Comparison of ENCODE assay signal across 14 mouse cellular contexts in genomic region chr19:41031009-41031408, GRCm38 (mm10). TPM values are rescaled to one million over a fixed set of nuclear protein-coding genes. Genes with fewer than 3 reads are reported as not detected.
DNase-seq lines count a peak whose midpoint lies in the region; ATAC-seq and TF ChIP-seq lines count a peak whose summit lies in the region.
"Had no signal": no experiment of that assay in that cellular context is flagged by ENCODE, and none has a peak within 500 bp of the region (broad histone marks: within the 10 kb centered on the region; RNA-seq: fewer than 3 reads in every experiment).

No protein-coding gene starts in this region.

- H3K4me2 ChIP-seq in lung, embryonic 14.5 days = no peak overlapping the region
- no peak overlapping the region for H3K4me2 ChIP-seq in midbrain, embryonic 16.5 days (ENCODE audit: low read length)
- H3K4me2 ChIP-seq: hindbrain, embryonic 14.5 days; neural tube, embryonic 13.5 days had no signal

- H3K27ac ChIP-seq in lung, embryonic 14.5 days (ENCODE audit: low read depth) = no peak overlapping the region
- H3K27ac ChIP-seq in bone marrow macrophage, adult 2 months (ENCODE audit: insufficient read depth, low read depth, low read length) = 0 out of 2 replicates have a peak overlapping the region, but pooled peaks have one; percentile 28
- H3K27ac ChIP-seq in midbrain, embryonic 16.5 days (ENCODE audit: low read length) = no peak overlapping the region
- H3K27ac ChIP-seq: hindbrain, embryonic 14.5 days; liver, embryonic 14.5 days; neural tube, embryonic 13.5 days had no signal

- no peaks in the 10 kb centered on the region for H3K27me3 ChIP-seq in lung, embryonic 14.5 days (ENCODE audit: insufficient read depth, low read length)
- no peaks in the 10 kb centered on the region for H3K27me3 ChIP-seq in midbrain, embryonic 16.5 days (ENCODE audit: control insufficient read depth, insufficient read depth, low read depth, low read length)
- H3K27me3 ChIP-seq: neural tube, embryonic 13.5 days had no signal

- DNase-seq in lung, embryonic 14.5 days = peak; percentile 55
- no peak for DNase-seq in lung, adult 18-20 months
- peak; percentile 74 to 86 for DNase-seq in thymus, postnatal 36 days
- DNase-seq: cerebellum, adult 11 months had no signal

- no peak for TF ChIP-seq CTCF in lung, embryonic 14.5 days (IDR thresholded peaks at IDR 0.05; ENCODE audit: low read depth)
- no peak for TF ChIP-seq CTCF in bone marrow macrophage, adult 2 months (IDR thresholded peaks at IDR 0.05; ENCODE audit: low read depth, low read length)

- no peaks in the 10 kb centered on the region for H3K36me3 ChIP-seq in lung, embryonic 14.5 days (ENCODE audit: insufficient read depth)
- H3K36me3 ChIP-seq in midbrain, embryonic 16.5 days (ENCODE audit: control insufficient read depth, insufficient read depth, low read length) = no peaks in the 10 kb centered on the region
- H3K36me3 ChIP-seq: neural tube, embryonic 13.5 days had no signal

- H3K9me3 ChIP-seq in lung, embryonic 14.5 days (ENCODE audit: low read depth, low read length) = no peaks in the 10 kb centered on the region
- no peaks in the 10 kb centered on the region for H3K9me3 ChIP-seq in midbrain, embryonic 16.5 days (replicated peaks; ENCODE audit: control insufficient read depth, low read length, poor library complexity, severe bottlenecking)
- H3K9me3 ChIP-seq: neural tube, embryonic 13.5 days had no signal

- H3K4me3 ChIP-seq in lung, embryonic 14.5 days (ENCODE audit: low read depth, low read length) = no peak overlapping the region
- no peak overlapping the region; the same call in 1 of the 2 replicates for H3K4me3 ChIP-seq in bone marrow macrophage, adult 2 months (ENCODE audit: insufficient read depth, low read length)
- H3K4me3 ChIP-seq in midbrain, embryonic 16.5 days (ENCODE audit: low read depth, low read length) = no peak overlapping the region
- H3K4me3 ChIP-seq: neural tube, embryonic 13.5 days had no signal

- no peak for ATAC-seq in lung, embryonic 14.5 days (ENCODE audit: insufficient read depth)
- ATAC-seq in megakaryocyte, adult 5-6 weeks (ENCODE audit: poor library complexity, severe bottlenecking) = peak; percentile 66
- no peak for ATAC-seq in midbrain, embryonic 16.5 days
- ATAC-seq in erythroblast, adult 5-6 weeks (replicated peaks; ENCODE audit: low FRiP score, poor library complexity, severe bottlenecking) = no peak

- H3K9ac ChIP-seq in lung, embryonic 14.5 days = no peak overlapping the region
- no peak overlapping the region for H3K9ac ChIP-seq in midbrain, embryonic 16.5 days (ENCODE audit: low read depth, low read length)
- H3K9ac ChIP-seq: hindbrain, embryonic 14.5 days; liver, embryonic 14.5 days; neural tube, embryonic 13.5 days had no signal

- no peak for TF ChIP-seq POLR2A in bone marrow macrophage, adult 2 months (IDR thresholded peaks at IDR 0.05; ENCODE audit: borderline replicate concordance, low read depth, low read length)

- no peaks in the 10 kb centered on the region for H3K4me1 ChIP-seq in lung, embryonic 14.5 days (ENCODE audit: insufficient read depth)
- peaks cover 13% of the 10 kb centered on the region for H3K4me1 ChIP-seq in bone marrow macrophage, adult 2 months (ENCODE audit: control insufficient read depth, insufficient read depth, low read length)
- no peaks in the 10 kb centered on the region for H3K4me1 ChIP-seq in midbrain, embryonic 16.5 days (ENCODE audit: control insufficient read depth, insufficient read depth, low read length)
- H3K4me1 ChIP-seq: neural tube, embryonic 13.5 days had no signal

- 40% methylated on average over 11 of the region's 11 CpGs for WGBS in lung, embryonic 14.5 days
- 88% methylated on average over 11 of the region's 11 CpGs for WGBS in midbrain, embryonic 16.5 days

RNA-seq across cellular contexts. Expression of gene Dntt, which starts 1.9 kb away (rescaled TPM):
- 0.18 TPM in 1 of 2 replicates, not detected in the other for polyA plus RNA-seq in lung, embryonic 14.5 days (2014; fragmentation: Nextera tagmentation; extraction: Ambion mirVana)
- polyA plus RNA-seq in bone marrow macrophage, adult 2 months (2012; ENCODE audit: insufficient read depth, insufficient read length, missing spikeins) = not detected in 2 replicates
- total RNA-seq in megakaryocyte, adult 5-6 weeks (2015) = 0.51 and 2.6 TPM in 2 replicates
- total RNA-seq in megakaryocyte, adult 5-6 weeks (2017) = 1.8 and 5.0 TPM in 2 replicates
- polyA plus RNA-seq in midbrain, embryonic 16.5 days (2015; fragmentation: Nextera tagmentation; extraction: Ambion mirVana) = 0.21 and 0.27 TPM in 2 replicates
- total RNA-seq in erythroblast, adult 5-6 weeks (2015; ENCODE audit: low replicate concordance) = 1.0 and 5.4 TPM in 2 replicates
- 3.7 and 5.9 TPM in 2 replicates for total RNA-seq in erythroblast, adult 5-6 weeks (2017; ENCODE audit: low replicate concordance)
- polyA plus RNA-seq: embryonic facial prominence, embryonic 14.5 days; stomach, embryonic 16.5 days had no signal

RNA-seq across cellular contexts. Expression of gene Blnk, which starts 36.7 kb away (rescaled TPM):
- 0.83 and 1.2 TPM in 2 replicates for polyA plus RNA-seq in lung, embryonic 14.5 days (2014; fragmentation: Nextera tagmentation; extraction: Ambion mirVana)
- polyA plus RNA-seq in bone marrow macrophage, adult 2 months (2012; ENCODE audit: insufficient read depth, insufficient read length, missing spikeins) = 95.2 and 101 TPM in 2 replicates
- total RNA-seq in megakaryocyte, adult 5-6 weeks (2015) = 3.0 and 3.4 TPM in 2 replicates
- 1.9 and 2.4 TPM in 2 replicates for total RNA-seq in megakaryocyte, adult 5-6 weeks (2017)
- 0.48 and 0.87 TPM in 2 replicates for polyA plus RNA-seq in midbrain, embryonic 16.5 days (2015; fragmentation: Nextera tagmentation; extraction: Ambion mirVana)
- total RNA-seq in erythroblast, adult 5-6 weeks (2015; ENCODE audit: low replicate concordance) = 1.7 and 2.9 TPM in 2 replicates
- 0.84 and 1.3 TPM in 2 replicates for total RNA-seq in erythroblast, adult 5-6 weeks (2017; ENCODE audit: low replicate concordance)

RNA-seq across cellular contexts. Expression of gene Opalin, which starts 45.9 kb away (rescaled TPM):
- not detected in 2 replicates for polyA plus RNA-seq in lung, embryonic 14.5 days (2014; fragmentation: Nextera tagmentation; extraction: Ambion mirVana)
- not detected in 2 replicates for polyA plus RNA-seq in bone marrow macrophage, adult 2 months (2012; ENCODE audit: insufficient read depth, insufficient read length, missing spikeins)
- not detected in 2 replicates for total RNA-seq in megakaryocyte, adult 5-6 weeks (2015)
- not detected in 2 replicates for total RNA-seq in megakaryocyte, adult 5-6 weeks (2017)
- not detected in 2 replicates for polyA plus RNA-seq in midbrain, embryonic 16.5 days (2015; fragmentation: Nextera tagmentation; extraction: Ambion mirVana)
- total RNA-seq in erythroblast, adult 5-6 weeks (2015; ENCODE audit: low replicate concordance) = not detected in 2 replicates
- total RNA-seq in erythroblast, adult 5-6 weeks (2017; ENCODE audit: low replicate concordance) = not detected in 2 replicates
- total RNA-seq: gastrocnemius, adult 8-10 months had no signal
- polyA plus RNA-seq: embryonic facial prominence, embryonic 14.5 days; hindbrain, embryonic 14.5 days; liver, embryonic 14.5 days; neural tube, embryonic 13.5 days; stomach, embryonic 16.5 days had no signal

Comparison
In these comparisons a context has a peak if more than half of its experiments do, and no peak if none do; other contexts are left out.
1. DNase-seq: peak in lung, embryonic 14.5 days (single experiment) and thymus, postnatal 36 days (2 of 2); none in lung, adult 18-20 months (0 of 2).
2. RNA of gene Blnk, which starts 36.7 kb away (polyA plus RNA-seq): 95.2 to 101 TPM in bone marrow macrophage, adult 2 months; 0.48 to 0.87 TPM in midbrain, embryonic 16.5 days and 0.83 to 1.2 TPM in lung, embryonic 14.5 days; every median in the first group is over 10 times any median in the second.